Mouse (Mus musculus): ENCODE measurements around the gene Sdc1. TPM values are rescaled to one million over a fixed set of nuclear protein-coding genes. Genes with fewer than 3 reads are reported as not detected.
A peak's percentile ranks its signal among the peaks of the same experiment; 100 is the strongest.

The Sdc1 gene
- total RNA-seq (2021) = 1 to 10 TPM; 2.7 to 3.3 TPM
- long read RNA-seq, experiment 1, partial matches to known transcripts = 0 of 3 reads
- long read RNA-seq, experiment 1, other reads (novel, unspliced or antisense) = 1 of 3 reads
- long read RNA-seq, experiment 2, partial matches to known transcripts = 1 of 3 reads
- long read RNA-seq, experiment 2, other reads (novel, unspliced or antisense) = 1 of 3 reads

DNA sequence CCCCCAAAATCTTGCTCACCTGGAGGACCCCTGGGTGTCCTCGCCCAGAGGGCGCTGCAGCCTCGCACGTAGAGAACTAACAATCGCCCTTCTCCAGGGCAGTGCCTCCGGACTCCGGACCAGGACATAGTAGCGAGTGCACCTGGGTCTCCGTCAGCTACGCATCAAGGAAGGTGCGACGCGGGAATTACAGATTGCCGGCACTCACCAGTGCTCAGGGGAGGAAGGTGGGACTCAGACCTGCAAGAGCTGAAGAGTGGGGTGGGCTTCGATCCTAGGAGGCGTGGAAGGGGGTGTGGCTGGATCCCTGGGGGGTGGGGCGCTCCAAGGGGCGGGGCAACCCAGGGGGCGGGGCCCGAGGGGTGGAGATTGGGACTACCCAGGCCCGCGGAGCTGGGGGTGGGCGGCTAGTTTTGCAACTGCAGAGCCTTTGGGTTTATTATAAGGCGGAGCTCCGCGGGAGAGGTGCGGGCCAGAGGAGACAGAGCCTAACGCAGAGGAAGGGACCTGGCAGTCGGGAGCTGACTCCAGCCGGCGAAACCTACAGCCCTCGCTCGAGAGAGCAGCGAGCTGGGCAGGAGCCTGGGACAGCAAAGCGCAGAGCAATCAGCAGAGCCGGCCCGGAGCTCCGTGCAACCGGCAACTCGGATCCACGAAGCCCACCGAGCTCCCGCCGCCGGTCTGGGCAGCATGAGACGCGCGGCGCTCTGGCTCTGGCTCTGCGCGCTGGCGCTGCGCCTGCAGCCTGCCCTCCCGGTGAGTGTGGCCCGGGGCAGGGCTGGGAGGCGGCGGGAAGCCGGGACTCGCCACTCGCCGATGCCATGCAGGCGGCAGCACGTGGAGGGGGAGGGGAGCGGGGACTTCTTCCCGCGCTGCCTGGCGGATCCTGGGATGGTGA, at the start of gene Sdc1:
TSS of gene Sdc1 (plus strand) at position 378 of the 898 bp plus-strand sequence.
- peak; percentile 47 to 49 for DNase-seq
- intact Hi-C loops (cut with DNase I) = loop anchor here (5.0 kb wide), 1 partner anchor 231 kb away; no protein-coding TSS in a partner anchor

DNA sequence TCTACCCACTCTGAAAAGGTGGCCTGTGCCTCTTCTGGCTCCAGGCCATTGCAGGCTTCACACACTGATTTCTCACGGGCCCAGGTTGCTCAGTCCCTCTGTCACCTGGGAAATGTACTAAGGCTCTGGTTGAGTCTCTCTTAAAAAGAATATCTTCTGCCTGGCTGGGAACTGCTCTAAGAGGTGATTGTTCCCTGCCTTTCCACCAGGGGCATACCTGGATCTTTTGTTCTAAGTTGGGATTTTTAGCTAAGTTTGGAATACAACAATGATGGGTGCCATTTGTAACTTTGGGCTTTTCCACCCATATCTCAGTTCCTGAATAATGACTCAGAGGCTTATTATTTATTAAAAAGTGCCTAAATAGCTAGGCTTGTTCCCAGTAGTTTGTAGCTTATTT, 44.2 kb upstream of the Sdc1 start:
- no peak for DNase-seq
- intact Hi-C loops (cut with DNase I) = no loop called here

DNA sequence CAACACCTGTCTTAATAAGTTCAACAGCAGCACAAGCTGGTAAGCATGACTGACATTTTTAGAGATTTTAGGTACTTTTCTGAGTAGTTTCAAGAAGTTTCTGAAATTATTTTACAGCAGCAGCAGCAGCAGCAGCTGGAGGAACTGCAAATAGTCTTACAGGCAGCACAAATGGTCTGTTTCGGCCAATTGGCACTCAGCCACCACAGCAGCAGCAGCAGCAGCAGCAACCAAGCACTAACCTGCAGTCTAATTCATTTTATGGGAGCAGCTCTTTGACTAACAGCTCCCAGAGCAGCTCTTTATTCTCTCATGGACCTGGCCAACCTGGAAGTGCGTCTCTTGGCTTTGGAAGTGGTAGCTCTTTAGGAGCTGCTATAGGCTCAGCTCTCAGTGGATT, 42.4 kb upstream of the Sdc1 start:
- intact Hi-C loops (cut with DNase I) = no loop called here

DNA sequence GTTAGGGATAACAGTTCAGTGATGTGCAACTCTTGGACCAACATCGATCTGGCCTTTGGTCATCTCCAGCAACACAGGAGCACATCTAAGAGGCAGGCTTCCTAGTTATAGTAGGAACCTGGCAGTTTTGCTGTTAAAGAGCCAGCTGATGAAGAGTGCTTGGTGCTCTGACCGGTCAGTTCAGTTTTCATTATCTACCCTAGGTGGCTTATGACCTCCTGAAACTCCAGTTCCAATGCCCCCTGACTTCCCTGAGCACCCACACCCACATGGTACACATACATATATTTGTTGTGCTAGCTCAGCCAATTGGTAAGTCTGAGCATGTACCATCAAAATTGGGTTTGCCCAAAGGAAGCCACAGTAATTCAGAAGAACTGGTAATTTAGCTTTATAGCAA, 17.5 kb upstream of the Sdc1 start:
- intact Hi-C loops (cut with DNase I) = no loop called here
- DNase-seq = no peak

More for the DNA sequence above, 42.4 kb upstream of the Sdc1 start:
- no peak for DNase-seq

DNA sequence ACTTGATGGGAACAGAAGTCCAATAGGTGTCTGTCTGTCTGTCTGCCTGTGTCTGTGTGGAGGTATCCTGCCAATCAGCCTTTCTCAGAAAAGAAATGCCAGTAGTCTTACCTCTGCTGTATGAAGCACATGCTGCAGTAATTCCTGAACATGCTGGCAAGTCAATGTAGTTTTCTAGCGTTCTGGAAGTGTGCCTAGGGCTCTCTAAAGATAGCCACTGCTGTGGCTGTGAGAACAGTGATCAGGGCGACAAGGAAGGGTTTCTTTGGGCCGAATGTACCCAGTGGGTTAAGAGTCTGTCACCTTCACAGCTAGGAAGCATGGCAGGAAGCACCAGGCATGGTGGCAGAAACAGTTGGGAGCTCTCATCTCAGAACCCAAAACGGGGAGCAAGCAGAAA, 17.0 kb upstream of the Sdc1 start:
- no peak for DNase-seq

DNA sequence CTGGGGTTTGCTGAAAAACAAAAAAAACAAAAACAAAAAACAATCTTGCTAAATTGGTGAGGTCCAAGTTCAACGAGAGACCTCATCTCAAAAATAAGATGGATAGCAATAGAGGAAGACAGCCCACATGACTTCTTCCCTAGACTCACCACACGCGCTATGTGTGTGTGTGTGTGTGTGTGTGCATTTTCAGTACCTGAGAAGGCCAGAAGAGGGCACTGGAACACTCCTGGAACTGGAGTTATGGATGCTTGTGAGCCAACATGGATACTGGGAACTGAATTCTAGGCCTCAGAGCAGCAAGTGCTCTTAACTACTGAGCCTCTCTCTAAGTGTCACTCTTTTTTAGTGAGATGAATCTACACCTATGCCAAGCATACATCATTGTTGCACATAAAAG, 13.1 kb upstream of the Sdc1 start:
- intact Hi-C loops (cut with DNase I) = no loop called here
- DNase-seq = no peak

More for the DNA sequence above, 17.0 kb upstream of the Sdc1 start:
- intact Hi-C loops (cut with DNase I) = no loop called here

DNA sequence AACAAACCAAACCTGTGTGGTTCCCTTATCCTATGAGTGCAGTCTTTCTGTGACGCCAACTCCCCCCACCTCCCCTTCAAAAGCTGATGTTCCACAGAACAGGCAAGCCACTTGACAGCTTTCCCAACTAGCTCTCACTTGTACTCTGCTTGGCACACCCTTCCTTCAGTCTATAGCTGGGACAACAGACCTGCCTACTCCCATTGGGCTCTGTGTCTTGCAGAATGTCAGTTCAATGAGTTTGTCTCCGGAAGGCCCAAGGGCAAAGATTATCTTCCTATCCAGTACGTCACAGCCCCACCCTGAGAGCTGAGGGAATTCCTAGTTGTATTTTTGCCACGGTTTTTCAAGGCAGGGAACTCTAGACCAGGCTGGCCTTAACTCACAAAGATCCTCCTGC, 12.0 kb upstream of the Sdc1 start:
- DNase-seq = no peak
- intact Hi-C loops (cut with DNase I) = no loop called here

DNA sequence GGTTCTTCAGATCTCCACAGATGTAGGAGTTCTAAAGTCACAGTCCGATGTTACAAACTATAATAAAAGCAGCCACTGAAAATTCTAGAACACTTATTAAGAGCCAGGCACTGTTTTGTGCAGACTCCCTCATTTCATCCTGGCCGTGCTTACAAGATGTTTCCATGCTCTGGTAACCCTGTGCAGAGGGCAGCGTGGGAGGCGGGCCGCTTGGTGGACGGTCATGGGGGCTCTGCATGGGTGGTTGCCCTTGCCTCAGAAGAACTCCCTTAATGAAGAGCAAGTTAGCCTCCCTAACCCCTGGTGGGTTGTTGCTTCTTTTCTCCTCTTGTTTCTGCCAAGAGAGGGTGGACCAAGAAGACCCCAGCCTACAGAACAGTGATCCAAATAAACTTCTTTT, 11.3 kb upstream of the Sdc1 start:
- DNase-seq = no peak
- intact Hi-C loops (cut with DNase I) = loop anchor here (5.0 kb wide), 1 partner anchor 123 kb away; no protein-coding TSS in a partner anchor

DNA sequence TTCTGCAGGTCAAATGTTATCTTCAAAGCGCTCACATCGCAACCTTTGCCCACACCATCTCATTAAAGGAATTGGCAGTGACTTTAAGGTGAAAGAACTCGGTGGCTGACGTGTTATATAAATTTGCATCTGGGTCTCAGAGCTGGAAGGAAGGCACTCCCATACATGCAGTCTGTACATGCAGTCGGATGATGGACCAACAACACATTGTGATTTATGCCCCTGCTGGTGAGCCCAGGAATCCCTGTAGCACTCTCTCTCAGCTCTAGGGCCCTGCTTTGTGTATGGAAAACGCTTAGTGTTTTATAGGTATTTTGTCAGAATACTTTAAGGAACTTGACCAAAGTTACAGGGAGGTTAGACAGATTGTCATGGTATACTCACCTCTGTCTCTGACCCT, 10.6 kb upstream of the Sdc1 start:
- no peak for DNase-seq
- intact Hi-C loops (cut with DNase I) = loop anchor here (5.0 kb wide), 1 partner anchor 122 kb away; no protein-coding TSS in a partner anchor

DNA sequence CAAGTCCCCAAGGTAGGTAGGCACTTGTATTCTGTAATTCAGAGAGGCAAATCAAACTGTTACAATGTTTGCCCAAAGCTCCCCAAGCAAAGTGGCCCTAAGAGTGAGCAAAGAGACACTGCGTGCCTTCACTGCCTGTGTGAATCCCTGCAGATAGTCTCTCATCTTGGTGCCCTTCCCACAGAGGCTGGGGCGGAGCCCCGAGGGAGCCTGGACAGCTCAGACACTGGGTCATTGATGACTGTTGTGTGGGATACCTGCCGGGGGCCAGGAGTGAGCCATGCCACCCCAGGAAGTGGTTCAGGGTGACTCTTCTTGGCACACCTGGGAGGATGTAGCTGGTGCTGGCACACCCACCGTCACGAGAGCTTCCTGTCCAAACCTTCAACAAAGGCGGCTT, 10.1 kb upstream of the Sdc1 start:
- no peak for DNase-seq
- intact Hi-C loops (cut with DNase I) = loop anchor here (5.0 kb wide), 1 partner anchor 121 kb away; no protein-coding TSS in a partner anchor

DNA sequence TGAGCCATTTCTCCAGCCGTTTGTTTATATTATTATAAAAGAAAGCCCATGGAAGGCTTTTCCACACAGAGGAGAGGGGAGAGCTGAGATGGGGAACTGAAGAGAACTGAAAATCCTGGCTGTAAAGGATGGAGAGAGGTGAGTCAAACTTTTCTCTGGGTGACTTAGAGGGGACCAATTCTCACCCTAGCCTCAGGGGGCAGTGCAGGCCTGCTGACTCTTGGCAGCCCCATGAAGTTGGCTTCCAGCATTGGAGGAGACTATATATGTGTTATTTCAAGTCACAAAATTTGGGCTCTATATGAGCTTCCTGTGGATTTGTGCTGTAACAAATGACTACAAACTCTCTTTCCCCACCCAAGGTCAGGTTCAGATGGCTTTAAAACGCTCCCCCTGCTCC, 8.5 kb upstream of the Sdc1 start:
- intact Hi-C loops (cut with DNase I) = loop anchor here (5.0 kb wide), 1 partner anchor 120 kb away; no protein-coding TSS in a partner anchor
- no peak for DNase-seq

DNA sequence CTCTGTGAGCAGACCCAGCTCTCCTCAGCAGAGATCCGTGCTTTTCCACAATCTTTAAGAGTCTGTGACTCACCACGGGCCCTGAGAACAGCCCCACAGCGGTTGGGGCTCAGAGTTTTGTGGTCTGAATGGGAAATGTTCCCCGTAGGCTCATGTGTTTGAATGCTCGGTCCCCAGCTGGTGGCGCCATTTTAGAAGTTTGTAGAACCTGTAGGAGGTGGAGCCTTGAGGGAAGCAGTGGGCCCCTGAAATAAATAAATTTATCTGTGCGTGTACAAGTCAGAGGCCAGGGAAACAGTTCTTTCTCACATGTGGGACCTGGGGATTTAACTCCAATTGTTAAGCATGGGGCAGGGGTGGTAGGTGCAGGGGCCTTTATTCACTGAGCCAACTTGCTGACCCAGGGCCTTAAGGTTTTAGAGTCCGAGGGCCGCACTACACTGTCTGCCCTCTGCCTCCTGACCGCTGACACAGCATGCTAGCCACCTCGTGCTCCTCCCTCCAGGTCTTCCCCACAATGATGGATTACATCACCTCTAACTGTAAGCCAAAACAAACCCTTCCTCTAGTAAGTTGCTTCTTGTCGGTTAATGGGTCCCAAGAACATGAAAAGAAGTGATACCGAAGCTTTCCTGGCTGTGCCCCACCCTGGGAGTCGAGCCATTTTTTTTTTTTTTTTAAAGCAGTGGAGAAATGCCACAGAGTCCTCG, 6.7 kb upstream of the Sdc1 start:
- peak in 1 of 2 experiments; percentile 9 for DNase-seq
- intact Hi-C loops (cut with DNase I) = loop anchor here (5.0 kb wide), 1 partner anchor 118 kb away; no protein-coding TSS in a partner anchor

DNA sequence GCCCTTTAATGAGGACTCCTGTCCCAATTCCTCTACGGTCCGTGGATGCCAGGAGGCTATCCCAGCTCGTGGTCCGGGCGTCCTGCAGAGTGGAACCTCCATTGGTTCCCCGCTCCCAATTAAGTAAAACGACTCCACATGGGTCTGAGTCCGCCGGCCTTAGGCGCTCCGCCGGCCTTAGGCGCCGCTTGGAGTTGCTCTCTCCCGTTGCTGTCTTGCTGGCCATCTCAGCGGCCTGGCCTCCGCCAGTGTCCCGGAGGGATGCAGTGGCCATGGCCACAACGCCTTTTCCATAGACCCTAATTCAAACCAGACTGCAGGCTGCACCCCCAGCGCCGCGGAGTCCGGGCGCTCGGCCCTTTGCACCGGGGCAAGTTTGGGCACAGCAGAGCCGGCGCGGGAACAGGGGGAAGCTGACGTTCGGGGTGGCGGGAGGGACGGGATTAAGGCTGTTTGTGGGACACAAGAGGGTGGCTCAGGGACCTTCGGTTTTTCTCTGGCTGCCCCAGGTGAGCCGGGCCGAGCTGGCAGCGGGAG, 789 bp downstream of the Sdc1 start:
- intact Hi-C loops (cut with DNase I) = loop anchor here (5.0 kb wide), 1 partner anchor 230 kb away; no protein-coding TSS in a partner anchor
- no peak for DNase-seq

DNA sequence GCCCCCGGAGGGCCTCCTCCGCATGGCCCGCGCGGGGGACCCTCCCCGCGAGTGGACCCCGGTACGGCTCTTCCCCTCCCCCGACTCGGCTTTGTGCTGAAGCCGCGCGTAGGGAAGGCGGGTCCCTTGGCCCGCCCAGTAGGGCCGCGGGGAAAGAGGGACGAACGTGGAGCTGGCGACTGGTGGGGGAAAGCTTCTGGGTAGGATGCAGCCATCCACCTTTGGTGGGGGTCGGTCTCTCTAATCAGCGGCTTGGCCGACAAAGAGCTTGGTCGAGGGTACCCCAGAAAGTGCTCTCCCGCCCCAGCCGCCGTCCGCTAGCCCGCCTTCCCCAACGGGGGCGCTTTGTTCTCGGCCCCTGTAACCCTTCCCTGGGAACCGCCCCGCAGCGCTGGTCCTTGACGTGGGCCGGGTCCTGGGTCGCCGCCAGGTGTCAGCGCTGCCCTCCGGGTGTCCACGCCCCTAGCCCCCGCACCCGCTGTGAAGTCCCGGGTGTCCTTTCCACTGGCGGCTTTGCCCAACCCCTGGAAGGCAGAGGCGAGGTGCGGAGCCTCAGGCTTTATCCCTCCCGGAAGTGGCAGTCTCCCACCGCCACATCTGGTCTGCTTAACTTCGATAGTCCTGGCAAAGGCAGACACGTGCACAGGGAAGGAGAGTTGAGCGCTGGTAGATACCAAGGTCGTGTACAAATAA, 1.5 kb downstream of the Sdc1 start:
- no peak for DNase-seq
- intact Hi-C loops (cut with DNase I) = loop anchor here (5.0 kb wide), 1 partner anchor 230 kb away; no protein-coding TSS in a partner anchor

DNA sequence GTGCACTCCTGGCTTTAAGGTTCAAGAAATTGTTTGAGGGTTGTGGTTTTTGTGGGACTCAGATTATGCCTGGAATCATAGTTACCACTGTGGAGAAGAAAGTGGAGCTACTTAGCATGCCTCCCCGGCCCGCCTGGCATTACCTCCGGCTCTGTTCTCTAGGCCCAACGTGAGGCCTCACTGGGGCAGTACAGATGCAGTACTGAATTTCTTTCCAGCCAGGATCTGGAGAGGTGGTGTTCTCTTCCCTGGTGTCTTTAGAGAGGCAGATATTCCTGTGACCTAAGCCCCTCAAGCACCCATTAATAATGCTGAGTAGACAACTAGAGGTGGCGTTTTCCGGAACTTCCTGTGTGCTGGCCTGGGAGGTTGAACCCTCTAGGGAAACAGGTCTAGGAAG, 2.2 kb downstream of the Sdc1 start:
- intact Hi-C loops (cut with DNase I) = loop anchor here (5.0 kb wide), 1 partner anchor 229 kb away; no protein-coding TSS in a partner anchor
- DNase-seq = no peak

DNA sequence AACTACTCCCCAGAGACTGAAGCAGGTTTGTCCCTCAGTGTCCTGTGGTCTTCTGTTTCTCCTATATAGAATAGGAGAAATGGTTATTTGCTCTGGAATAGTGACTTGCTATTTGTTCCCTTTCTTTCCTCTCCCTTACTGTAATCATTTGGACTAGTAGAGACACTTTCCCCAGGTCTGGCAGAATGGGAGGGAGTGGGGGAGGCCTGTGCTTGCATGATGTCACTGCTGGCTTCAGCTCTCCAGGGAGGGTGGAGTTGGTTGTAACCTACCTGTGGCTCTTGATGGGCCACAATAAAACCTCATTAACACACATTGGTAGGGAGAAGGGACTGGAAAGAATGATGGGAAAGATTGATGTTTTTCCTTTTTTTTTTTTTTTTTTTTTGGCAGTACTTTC, 3.1 kb downstream of the Sdc1 start:
- DNase-seq = no peak
- intact Hi-C loops (cut with DNase I) = loop anchor here (5.0 kb wide), 1 partner anchor 228 kb away; no protein-coding TSS in a partner anchor

DNA sequence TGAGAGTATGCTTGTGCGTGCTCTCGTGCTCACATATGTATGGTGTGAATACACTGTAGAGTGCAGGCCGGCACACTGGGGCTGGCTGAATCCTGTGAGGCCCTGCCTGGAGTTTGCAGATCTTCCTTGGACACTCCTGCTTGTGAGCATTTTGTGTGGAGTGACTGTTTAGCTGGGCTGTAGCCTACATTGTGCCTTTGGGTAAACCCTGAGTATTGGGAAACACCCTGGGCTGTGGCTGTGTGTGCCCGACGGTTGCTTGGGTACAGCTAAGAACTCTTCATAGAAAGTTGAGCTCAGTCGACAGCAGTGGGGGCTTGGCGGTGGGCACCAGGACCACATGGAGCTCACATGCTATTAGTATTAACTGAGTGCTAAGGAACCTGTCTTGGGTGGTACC, 5.1 kb downstream of the Sdc1 start:
- no peak for DNase-seq
- intact Hi-C loops (cut with DNase I) = no loop called here

DNA sequence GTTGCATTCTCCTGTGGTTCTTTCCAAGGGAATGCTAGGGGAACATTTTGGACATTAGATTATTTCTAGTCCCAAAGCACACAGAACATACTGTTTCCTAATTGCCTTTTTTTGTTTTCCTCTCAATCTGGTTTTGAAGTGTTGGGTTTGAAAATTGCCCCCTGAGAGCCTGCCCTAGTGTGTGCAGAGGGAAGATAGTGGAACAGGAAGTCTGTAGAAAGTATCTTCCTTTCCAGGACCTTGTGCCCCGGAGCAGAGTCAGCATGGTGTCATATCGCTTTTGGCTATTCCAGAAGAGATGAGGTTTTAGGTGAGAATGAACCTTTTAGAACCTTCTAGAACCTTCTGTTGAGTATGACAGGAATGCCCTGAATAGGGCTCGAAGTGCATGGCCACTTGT, 5.6 kb downstream of the Sdc1 start:
- no peak for DNase-seq
- intact Hi-C loops (cut with DNase I) = no loop called here

DNA sequence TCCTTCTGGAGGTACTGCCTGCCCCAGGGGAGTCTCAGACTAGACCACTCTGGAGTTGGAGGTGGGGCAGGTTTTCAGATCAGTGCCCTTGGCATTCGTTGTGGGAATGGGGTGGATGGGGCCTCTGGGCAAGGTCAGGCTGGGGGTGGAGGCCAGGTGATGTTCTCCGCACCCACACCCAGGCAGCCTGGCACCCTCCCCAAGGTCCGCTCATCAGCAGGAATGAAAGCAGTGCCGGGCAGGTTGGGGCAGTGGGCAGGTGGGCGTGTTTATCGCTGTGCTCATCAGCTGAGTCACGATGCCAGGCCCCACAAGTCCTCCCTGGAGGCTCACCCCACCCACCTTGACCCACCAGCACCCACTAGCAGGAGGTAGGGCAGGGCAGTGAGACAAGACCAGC, 7.0 kb downstream of the Sdc1 start:
- intact Hi-C loops (cut with DNase I) = no loop called here
- DNase-seq = no peak

DNA sequence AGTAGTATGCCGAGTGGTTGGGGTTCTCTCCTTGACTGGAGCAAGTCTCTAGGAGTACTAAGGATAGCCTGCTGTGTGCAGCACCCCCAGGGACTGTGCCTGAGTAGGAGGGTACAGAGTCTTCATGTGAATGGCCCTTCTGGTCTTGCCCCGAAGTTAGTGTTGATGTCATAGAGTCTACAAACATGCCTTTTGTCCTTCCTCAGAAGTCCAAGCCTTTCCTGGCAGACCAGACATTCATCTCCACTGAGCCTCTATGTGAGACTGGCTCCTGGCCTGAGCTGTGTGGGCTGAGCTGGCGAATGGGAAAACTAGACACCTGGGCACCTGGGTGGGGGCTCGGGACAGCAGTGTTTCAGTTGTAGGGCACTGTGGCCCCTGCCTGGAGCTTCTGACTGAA, 8.7 kb downstream of the Sdc1 start:
- intact Hi-C loops (cut with DNase I) = no loop called here

More for the DNA sequence above, 8.7 kb downstream of the Sdc1 start:
- DNase-seq = no peak
